Mouse (Mus musculus) hindbrain, embryonic 10.5 days (tissue): ENCODE measurements at regions not wholly inside any gene's neighbourhood (a gene's known extent, or its start where the extent isn't known, plus 50 kb on each side); places are given as distances from the start of the nearest gene placed in this dataset.

Source experiments
- DNase-seq: peaks from one replicate; pipeline ENCODE4 v3.0.0-alpha.2; 2017; ENCODE audit warnings: low spot score
- H3K27ac ChIP-seq: fragments of 300-500 bp; sonication (generic); 2 replicates; pipeline ENCODE4 v1.5.1; 2016; ENCODE audit warnings: mild to moderate bottlenecking, moderate library complexity
- H3K27me3 ChIP-seq: fragments of 300-500 bp; sonication (generic); 2 replicates; pipeline ENCODE4 v1.6.1; 2016; ENCODE audit warnings: mild to moderate bottlenecking; ENCODE audit not compliant: poor library complexity, insufficient read depth, severe bottlenecking
- H3K36me3 ChIP-seq: fragments of 300-500 bp; sonication (generic); 2 replicates; pipeline ENCODE4 v1.6.1; 2016; ENCODE audit warnings: mild to moderate bottlenecking, moderate library complexity
- H3K4me1 ChIP-seq: fragments of 300-500 bp; sonication (generic); replicated peaks from 2 replicates; pipeline ENCODE4 v1.6.1; 2016; ENCODE audit warnings: mild to moderate bottlenecking
- H3K4me3 ChIP-seq: fragments of 300-500 bp; sonication (generic); 2 replicates; pipeline ENCODE4 v1.5.1; 2016; ENCODE audit warnings: mild to moderate bottlenecking, moderate library complexity
- H3K9me3 ChIP-seq: fragments of 300-500 bp; sonication (generic); 2 replicates; pipeline ENCODE4 v1.6.1; 2016; ENCODE audit warnings: mild to moderate bottlenecking, moderate library complexity
- WGBS: fragments of 180-500 bp; shearing (Covaris S2); methylation state at CpG from one replicate; pipeline ENCODE4 v1.1.7; 2016; 5-methylcytosine and 5-hydroxymethylcytosine counted together

GRCm38 (mm10) chr16:12960885-12961284, 148.6 kb upstream of the Ercc4 start:
- no peaks in the 10 kb centered on the region for H3K4me1 ChIP-seq
- no peaks in the 10 kb centered on the region for H3K27me3 ChIP-seq
- no peak overlapping the region for H3K4me3 ChIP-seq
- 56% methylated on average over 5 of the region's 5 CpGs for WGBS
- no peak overlapping the region for H3K27ac ChIP-seq
- H3K36me3 ChIP-seq, result no peaks in the 10 kb centered on the region
- no peaks in the 10 kb centered on the region for H3K9me3 ChIP-seq
- DNase-seq, result no peak

GRCm38 (mm10) chr16:12982681-12983080, 126.8 kb upstream of the Ercc4 start:
- 76% methylated on average over 1 of the region's 1 CpGs for WGBS
- Histone ChIP-seq H3K9me3 (no peaks in the 10 kb centered on the region), H3K4me3 (no peak overlapping the region), H3K36me3 (no peaks in the 10 kb centered on the region), H3K27ac (no peak overlapping the region), H3K27me3 (no peaks in the 10 kb centered on the region), H3K4me1 (no peaks in the 10 kb centered on the region)
- no peak for DNase-seq

- no peak for DNase-seq
- H3K9me3 ChIP-seq, result no peaks in the 10 kb centered on the region
- no peak overlapping the region for H3K4me3 ChIP-seq
- H3K4me1 ChIP-seq, result no peaks in the 10 kb centered on the region
- 71% methylated on average over 1 of the region's 1 CpGs for WGBS
- no peaks in the 10 kb centered on the region for H3K36me3 ChIP-seq
- H3K27me3 ChIP-seq, result no peaks in the 10 kb centered on the region
- no peak overlapping the region for H3K27ac ChIP-seq
Measured at GRCm38 (mm10) chr16:13001288-13001880, 108.1 kb upstream of the Ercc4 start.

- Histone ChIP-seq H3K27me3 (no peaks in the 10 kb centered on the region), H3K4me1 (no peaks in the 10 kb centered on the region), H3K36me3 (no peaks in the 10 kb centered on the region), H3K9me3 (no peaks in the 10 kb centered on the region), H3K27ac (no peak overlapping the region), H3K4me3 (no peak overlapping the region)
- 92% methylated on average over 5 of the region's 5 CpGs for WGBS
- DNase-seq, result no peak
Measured at GRCm38 (mm10) chr16:13012863-13013262, 96.6 kb upstream of the Ercc4 start.

GRCm38 (mm10) chr16:13013891-13014644, 95.4 kb upstream of the Ercc4 start:
- Histone ChIP-seq H3K9me3 (no peaks in the 10 kb centered on the region), H3K4me3 (no peak overlapping the region), H3K27ac (no peak overlapping the region), H3K4me1 (no peaks in the 10 kb centered on the region), H3K27me3 (no peaks in the 10 kb centered on the region), H3K36me3 (no peaks in the 10 kb centered on the region)
- no peak for DNase-seq
- WGBS, result 59% methylated on average over 10 of the region's 10 CpGs

- H3K4me3 ChIP-seq, result no peak overlapping the region
- no peaks in the 10 kb centered on the region for H3K9me3 ChIP-seq
- H3K4me1 ChIP-seq, result no peaks in the 10 kb centered on the region
- no peak for DNase-seq
- 47% methylated on average over 4 of the region's 4 CpGs for WGBS
- H3K36me3 ChIP-seq, result no peaks in the 10 kb centered on the region
- H3K27ac ChIP-seq, result no peak overlapping the region
- no peaks in the 10 kb centered on the region for H3K27me3 ChIP-seq
Measured at GRCm38 (mm10) chr16:13022875-13023274, 86.6 kb upstream of the Ercc4 start.

GRCm38 (mm10) chr16:13025393-13025792, 84.1 kb upstream of the Ercc4 start:
- H3K4me3 ChIP-seq, result no peak overlapping the region

GRCm38 (mm10) chr16:13034136-13034535, 75.3 kb upstream of the Ercc4 start:
- Histone ChIP-seq H3K4me3 (no peak overlapping the region), H3K36me3 (no peaks in the 10 kb centered on the region), H3K27ac (no peak overlapping the region), H3K4me1 (no peaks in the 10 kb centered on the region), H3K27me3 (no peaks in the 10 kb centered on the region), H3K9me3 (no peaks in the 10 kb centered on the region)
- no peak for DNase-seq
- 86% methylated on average over 5 of the region's 5 CpGs for WGBS

More at GRCm38 (mm10) chr16:13025393-13025792, 84.1 kb upstream of the Ercc4 start:
- H3K36me3 ChIP-seq, result no peaks in the 10 kb centered on the region
- no peak overlapping the region for H3K27ac ChIP-seq
- H3K4me1 ChIP-seq, result no peaks in the 10 kb centered on the region
- DNase-seq, result no peak
- 51% methylated on average over 3 of the region's 3 CpGs for WGBS
- H3K27me3 ChIP-seq, result no peaks in the 10 kb centered on the region
- no peaks in the 10 kb centered on the region for H3K9me3 ChIP-seq

- H3K27ac ChIP-seq, result no peak overlapping the region
- WGBS, result 92% methylated on average over 4 of the region's 4 CpGs
- peaks cover 3% of the 10 kb centered on the region; the same call in 1 of the 2 replicates for H3K4me1 ChIP-seq
- H3K27me3 ChIP-seq, result no peaks in the 10 kb centered on the region
- H3K4me3 ChIP-seq, result no peak overlapping the region
- H3K36me3 ChIP-seq, result no peaks in the 10 kb centered on the region
- no peak for DNase-seq
- H3K9me3 ChIP-seq, result no peaks in the 10 kb centered on the region
Measured at GRCm38 (mm10) chr16:13036596-13036995, 72.9 kb upstream of the Ercc4 start.

- H3K4me3 ChIP-seq, result no peak overlapping the region
- peaks cover 5% of the 10 kb centered on the region; the same call in 1 of the 2 replicates for H3K4me1 ChIP-seq
- 85% methylated on average over 15 of the region's 15 CpGs for WGBS
- no peaks in the 10 kb centered on the region for H3K27me3 ChIP-seq
- no peaks in the 10 kb centered on the region for H3K9me3 ChIP-seq
- H3K27ac ChIP-seq, result no peak overlapping the region
- H3K36me3 ChIP-seq, result no peaks in the 10 kb centered on the region
- DNase-seq, result no peak
Measured at GRCm38 (mm10) chr16:13040312-13041100, 69.0 kb upstream of the Ercc4 start.

GRCm38 (mm10) chr16:13041356-13041755, 68.1 kb upstream of the Ercc4 start:
- no peak overlapping the region for H3K4me3 ChIP-seq
- no peaks in the 10 kb centered on the region for H3K9me3 ChIP-seq
- no peak for DNase-seq
- no peaks in the 10 kb centered on the region for H3K36me3 ChIP-seq
- peaks cover 5% of the 10 kb centered on the region; the same call in 1 of the 2 replicates for H3K4me1 ChIP-seq
- H3K27me3 ChIP-seq, result no peaks in the 10 kb centered on the region
- H3K27ac ChIP-seq, result no peak overlapping the region
- 69% methylated on average over 3 of the region's 3 CpGs for WGBS

- no peaks in the 10 kb centered on the region for H3K9me3 ChIP-seq
- WGBS, result 86% methylated on average over 10 of the region's 10 CpGs
- H3K27ac ChIP-seq, result no peak overlapping the region
- DNase-seq, result no peak
- peaks cover 5% of the 10 kb centered on the region; the same call in 1 of the 2 replicates for H3K4me1 ChIP-seq
- H3K36me3 ChIP-seq, result no peaks in the 10 kb centered on the region
- H3K4me3 ChIP-seq, result no peak overlapping the region
- no peaks in the 10 kb centered on the region for H3K27me3 ChIP-seq
Measured at GRCm38 (mm10) chr16:13045079-13045590, 64.3 kb upstream of the Ercc4 start.
